Mouse (Mus musculus) adrenal gland, postnatal 10 days (tissue): ENCODE results near the gene Osbp2. TPM values are rescaled to one million over a fixed set of nuclear protein-coding genes. Genes with fewer than 3 reads are reported as not detected.

Source experiments
- total RNA-seq, 2 experiments: library from RNA; stranded (reverse); gene quantifications; 2 replicates each; pipeline ENCODE4 v1.2.3; 2021

The Osbp2 gene
- total RNA-seq, 2 experiments from 2014 or later, result 1.9 to 2.4 TPM

Other genes starting within 250 kb of the Osbp2 start
- gene Morc2a, start 214.7 kb downstream of the Osbp2 start, total RNA-seq, result 10 to 100 TPM; 33.1 to 44.9 TPM
- gene 4921536K21Rik, start 31.2 kb upstream of the Osbp2 start, total RNA-seq, result under 1 TPM; 0.55 to 0.63 TPM
- gene Dusp18, start 31.3 kb upstream of the Osbp2 start, total RNA-seq, result 1 to 10 TPM; 4.6 to 5.2 TPM
- 1 to 10 TPM; 3.7 to 4.6 TPM for gene Slc35e4, start 50.8 kb upstream of the Osbp2 start, total RNA-seq
- gene Tcn2, start 68.3 kb upstream of the Osbp2 start, total RNA-seq, result 100 to 1,000 TPM in 1 of 2 experiments, 10 to 100 TPM in 1; 91.7 to 108 TPM
- gene Pes1, start 100.1 kb upstream of the Osbp2 start, total RNA-seq, result 10 to 100 TPM; 54.7 to 63.4 TPM
- gene 4930556J24Rik, start 112.9 kb upstream of the Osbp2 start, total RNA-seq, result not detected
- gene Gal3st1, start 119.7 kb upstream of the Osbp2 start, total RNA-seq, result 1 to 10 TPM in 1 of 2 experiments, under 1 TPM in 1; 1.00 to 1.9 TPM
- 10 to 100 TPM; 10.6 to 17.1 TPM for gene Sec14l4, start 167.6 kb upstream of the Osbp2 start, total RNA-seq
- under 1 TPM; 0.27 to 0.36 TPM for gene Sec14l3, start 200.9 kb upstream of the Osbp2 start, total RNA-seq
- 10 to 100 TPM; 24.4 to 34.6 TPM for gene Mtfp1, start 231.5 kb upstream of the Osbp2 start, total RNA-seq